Mouse (Mus musculus): ENCODE measurements at regions not wholly inside any gene's neighbourhood (a gene's known extent, or its start where the extent isn't known, plus 50 kb on each side); places are given as distances from the start of the nearest gene placed in this dataset.

DNA sequence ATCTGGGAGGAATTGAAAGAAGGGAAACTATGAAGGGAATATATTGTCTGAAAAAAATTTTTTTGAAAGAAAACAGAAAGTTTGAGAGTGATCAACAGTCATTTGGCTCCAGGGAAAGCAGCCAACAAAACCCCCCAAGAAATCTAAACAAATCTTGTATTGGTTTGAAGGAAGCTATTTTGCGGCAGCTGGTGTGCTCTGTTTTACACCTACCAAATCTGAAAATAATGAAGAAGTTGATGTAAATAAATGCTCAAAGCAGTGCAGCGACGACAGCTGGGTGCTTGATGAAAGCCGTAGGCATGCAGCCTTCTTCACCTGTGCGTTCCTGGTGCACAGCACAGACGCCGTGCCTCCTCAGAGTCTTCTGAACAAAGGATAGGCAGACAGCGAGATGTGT lies 488.2 kb downstream of the Tmem132b start:
- no peak for DNase-seq (ENCODE audit: low spot score)

- DNase-seq (ENCODE audit: low spot score): no peak
Measured at GRCm38 (mm10) chr5:126023906-126024305, 492.3 kb downstream of the Tmem132b start.

- no peak for DNase-seq (ENCODE audit: low spot score)
Measured at GRCm38 (mm10) chr5:126034846-126035245, 503.3 kb downstream of the Tmem132b start.

DNA sequence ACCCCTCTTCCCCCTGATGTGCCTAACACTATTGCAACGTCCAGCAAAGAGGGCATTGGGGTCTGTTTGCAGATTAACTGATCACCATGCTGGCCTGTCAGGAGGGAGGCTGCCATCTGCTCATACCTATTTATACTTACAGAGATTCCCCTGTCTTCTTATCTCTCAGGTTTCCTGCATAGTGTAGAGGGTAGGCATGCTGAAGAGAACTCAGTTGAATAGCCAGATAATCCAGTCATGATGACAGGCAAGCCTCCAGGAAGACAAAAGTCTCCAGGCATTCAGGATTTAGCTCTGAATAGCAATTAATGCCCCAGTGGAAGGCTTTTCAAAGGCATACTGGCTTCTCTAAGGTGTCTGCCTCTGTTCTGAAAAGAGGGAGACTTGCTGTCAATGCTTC lies 505.1 kb downstream of the Tmem132b start:
- no peak for DNase-seq (ENCODE audit: low spot score)

DNA sequence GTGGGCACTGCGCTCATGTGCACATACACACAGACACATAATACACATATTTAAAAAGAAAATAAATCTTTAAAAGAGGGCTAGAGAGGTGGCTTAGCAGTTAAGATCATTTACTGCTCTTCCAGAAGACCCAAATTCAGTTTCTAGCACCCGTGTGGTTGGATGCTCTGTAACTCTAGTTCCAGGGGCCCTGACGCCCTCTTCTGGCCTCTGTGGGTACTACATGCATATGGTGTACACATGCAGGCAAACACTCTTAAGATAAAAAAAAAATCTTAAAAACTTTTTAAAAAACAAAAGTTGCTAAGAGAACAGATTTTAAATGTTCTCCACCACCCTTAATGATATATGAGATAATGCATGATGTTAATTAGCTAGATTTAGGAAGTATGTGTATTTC lies 514.2 kb downstream of the Tmem132b start:
- no peak for DNase-seq (ENCODE audit: low spot score)

DNA sequence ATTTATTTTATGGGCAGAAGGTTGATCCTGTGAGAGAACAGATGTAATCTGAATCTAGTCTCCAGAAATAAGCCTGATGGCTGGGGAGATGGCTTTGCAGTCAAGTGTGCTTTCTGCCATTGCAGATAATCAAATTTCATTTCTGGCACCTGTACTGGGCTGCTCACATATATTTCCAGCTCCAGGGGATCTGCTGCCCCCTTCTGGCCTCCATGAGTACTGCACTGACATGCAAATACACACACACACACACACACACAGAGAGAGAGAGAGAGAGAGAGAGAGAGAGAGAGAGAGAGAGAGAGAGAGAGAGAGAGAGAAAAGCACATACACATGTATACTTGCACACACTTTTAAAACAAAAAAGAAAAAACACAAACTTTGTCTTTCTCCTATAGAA lies 532.1 kb downstream of the Tmem132b start:
- no peak for DNase-seq (ENCODE audit: low spot score)

DNA sequence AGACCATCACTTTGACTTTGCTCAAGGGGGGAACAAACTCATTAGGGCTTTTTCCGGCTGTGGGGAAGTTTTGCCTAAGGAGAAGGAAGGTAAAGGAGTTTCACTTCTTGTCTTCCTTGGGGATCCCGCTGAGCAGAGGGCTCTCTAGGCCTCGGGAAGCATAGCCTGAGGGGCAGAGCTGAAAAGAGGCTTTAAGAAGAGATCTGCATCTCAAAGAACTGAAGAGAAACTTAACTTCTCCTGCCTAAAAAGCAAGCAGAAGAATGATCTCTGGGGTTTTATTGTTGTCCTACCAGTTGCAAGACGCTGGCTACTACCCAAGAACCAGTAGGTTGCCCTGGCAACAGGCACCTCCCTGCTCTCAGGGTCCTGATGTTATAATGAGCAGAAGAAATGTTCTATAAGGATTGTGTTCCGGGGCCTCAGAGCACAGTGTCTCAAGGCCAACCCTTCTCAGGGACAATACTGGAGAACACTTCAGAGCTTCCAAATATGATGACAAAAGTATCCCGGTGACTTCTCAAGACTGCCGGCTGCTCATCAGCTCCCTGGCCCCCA lies 547.8 kb downstream of the Tmem132b start:
- no peak for DNase-seq (ENCODE audit: low spot score)

- no peak for DNase-seq (ENCODE audit: low spot score)
Measured at GRCm38 (mm10) chr5:126088251-126088914, 556.8 kb downstream of the Tmem132b start.

DNA sequence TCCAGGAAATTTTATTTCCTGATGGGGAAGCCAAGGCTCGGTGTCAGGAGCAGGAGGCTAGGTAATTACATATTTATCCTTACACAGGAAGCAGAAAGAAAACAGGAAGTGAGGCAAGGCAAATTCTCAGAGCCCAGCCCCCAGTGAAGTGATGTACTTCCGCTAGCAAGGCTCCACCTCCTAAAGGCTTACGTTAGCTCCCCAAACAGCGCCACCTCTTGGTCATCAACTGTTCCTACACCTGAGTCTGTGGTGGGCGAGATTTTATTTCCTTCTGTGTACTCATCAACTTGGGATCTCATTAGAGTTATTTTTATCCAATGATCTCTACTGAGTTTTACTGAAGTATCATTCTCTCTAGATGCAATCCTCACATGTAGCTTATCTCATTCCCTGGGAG lies 561.6 kb downstream of the Tmem132b start:
- no peak for DNase-seq (ENCODE audit: low spot score)

GRCm38 (mm10) chr5:126096616-126097261 lies 565.2 kb downstream of the Tmem132b start:
- no peak for DNase-seq (ENCODE audit: low spot score)

DNA sequence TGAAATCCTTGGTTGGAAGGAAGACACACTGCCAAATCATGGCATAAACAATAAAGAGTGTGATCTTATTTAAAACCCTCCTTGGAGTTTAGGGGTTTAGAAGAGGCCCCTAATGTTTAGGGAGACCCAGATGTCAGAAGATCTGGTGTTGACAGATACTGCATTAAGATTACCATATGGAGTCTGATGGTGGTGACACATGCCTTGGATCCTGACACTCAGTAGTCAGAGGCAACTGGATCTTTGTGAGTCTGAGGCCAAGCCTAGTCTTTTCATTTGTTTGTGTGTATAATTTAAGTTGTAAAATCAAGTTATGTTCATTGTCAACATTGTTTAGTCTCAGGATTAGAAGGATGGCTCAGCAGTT lies 565.7 kb downstream of the Tmem132b start:
- DNase-seq (ENCODE audit: low spot score): no peak

DNA sequence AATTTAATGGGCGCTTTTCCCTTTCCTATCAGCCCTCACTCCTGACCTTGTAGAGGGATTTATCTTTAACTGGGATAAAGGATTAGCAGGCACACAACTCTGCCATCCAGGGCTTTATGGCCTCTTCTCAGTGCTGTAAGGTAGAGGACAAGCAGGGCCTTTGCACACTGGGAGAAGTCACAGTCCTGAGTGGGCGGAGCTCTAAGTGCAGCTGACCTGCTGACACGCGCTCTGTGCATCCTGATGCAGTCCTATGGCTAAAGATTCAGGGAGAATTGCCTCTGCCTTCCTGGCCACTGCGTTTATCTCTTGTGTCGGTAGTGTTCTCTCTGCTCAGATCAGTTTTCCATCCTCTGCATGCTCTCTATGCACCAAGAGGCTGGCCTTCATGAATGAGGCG lies 566.9 kb downstream of the Tmem132b start:
- DNase-seq (ENCODE audit: low spot score): no peak

GRCm38 (mm10) chr5:126099931-126100330 lies 568.4 kb downstream of the Tmem132b start:
- no peak for DNase-seq (ENCODE audit: low spot score)

DNA sequence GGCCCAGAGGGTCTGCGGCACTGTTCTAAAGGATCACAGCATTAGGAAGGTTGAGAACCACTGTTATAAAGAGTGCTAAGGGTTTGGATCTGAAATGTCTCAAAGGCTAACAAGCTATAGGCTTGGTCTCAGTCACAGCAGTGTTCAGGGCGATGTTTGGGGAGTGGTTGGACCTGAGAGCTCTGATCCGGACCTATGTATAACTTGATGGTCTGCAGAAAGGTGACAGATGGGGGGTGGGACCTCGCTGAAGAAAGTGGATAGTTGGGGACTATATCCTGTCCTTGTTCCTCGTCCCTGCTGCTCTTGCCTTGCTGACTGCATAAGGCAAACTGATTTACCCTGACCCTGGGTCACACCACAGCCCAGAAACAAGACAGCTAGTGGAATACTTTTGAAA lies 572.9 kb downstream of the Tmem132b start:
- DNase-seq (ENCODE audit: low spot score): no peak

GRCm38 (mm10) chr5:126104883-126105282 lies 573.3 kb downstream of the Tmem132b start:
- no peak for DNase-seq (ENCODE audit: low spot score)

- no peak for DNase-seq (ENCODE audit: low spot score)
Measured at GRCm38 (mm10) chr5:126105446-126105845, 573.9 kb downstream of the Tmem132b start.

GRCm38 (mm10) chr5:126107020-126107419 lies 575.4 kb downstream of the Tmem132b start:
- no peak for DNase-seq (ENCODE audit: low spot score)

DNA sequence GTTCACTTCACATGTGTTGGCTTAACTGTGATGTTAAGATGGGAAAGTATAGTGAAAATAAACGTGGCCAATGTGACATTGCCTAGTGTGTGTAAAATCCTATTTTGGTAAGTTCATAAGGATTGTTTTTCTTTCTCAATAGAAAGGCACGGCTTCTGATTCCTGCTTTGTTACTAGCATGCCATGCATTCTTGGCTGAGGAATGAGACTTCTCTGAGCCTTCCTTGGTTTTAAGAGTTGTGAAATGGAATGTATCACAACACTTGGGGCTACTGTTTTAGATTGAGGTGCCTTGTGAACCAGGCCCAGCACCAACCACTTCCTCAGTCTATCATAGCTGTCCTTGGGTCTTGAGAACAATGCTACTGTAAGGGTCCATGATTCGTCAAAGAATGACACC lies 577.3 kb downstream of the Tmem132b start:
- no peak for DNase-seq (ENCODE audit: low spot score)

DNA sequence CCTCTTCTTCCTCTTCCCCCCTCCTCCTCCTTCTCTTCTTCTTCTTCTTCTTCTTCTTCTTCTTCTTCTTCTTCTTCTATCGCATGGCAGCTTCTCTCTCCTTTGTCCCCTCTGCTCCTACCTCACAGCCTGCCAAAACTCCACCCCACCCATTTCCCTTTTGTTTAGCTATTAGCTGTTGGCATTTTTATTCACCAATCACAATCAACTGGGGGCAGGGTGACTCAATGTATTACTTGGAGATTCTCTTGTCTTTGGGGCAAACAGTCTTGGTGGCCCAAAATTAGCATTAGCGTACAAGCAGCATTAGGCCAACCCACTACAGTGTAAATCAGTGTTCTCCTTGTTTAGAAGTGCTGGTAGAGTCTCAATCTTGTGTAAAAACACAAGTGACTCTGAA lies 585.7 kb downstream of the Tmem132b start:
- no peak for DNase-seq (ENCODE audit: low spot score)

GRCm38 (mm10) chr5:126117906-126118521 lies 586.4 kb downstream of the Tmem132b start:
- no peak for DNase-seq (ENCODE audit: low spot score)

- no peak for DNase-seq (ENCODE audit: low spot score)
Measured at GRCm38 (mm10) chr5:126118731-126119130, 587.2 kb downstream of the Tmem132b start.

- no peak for DNase-seq (ENCODE audit: low spot score)
Measured at GRCm38 (mm10) chr5:126123216-126123615, 591.6 kb downstream of the Tmem132b start.

- no peak for DNase-seq (ENCODE audit: low spot score)
Measured at GRCm38 (mm10) chr5:126127486-126127885, 595.9 kb downstream of the Tmem132b start.

All from urinary bladder, adult 2 months (tissue).